Mouse (Mus musculus): ENCODE results near the gene Mfrp. TPM values are rescaled to one million over a fixed set of nuclear protein-coding genes. Genes with fewer than 3 reads are reported as not detected.
"Not testable (repeated sequence)": the region's sequence is repeated elsewhere in the genome, so short reads cannot be mapped to it uniquely, and the experiment has no call there.

Mfrp gene
- polyA plus RNA-seq, 1 experiment from 2014 or later = not detected

GRCm38 (mm10) chr9:44107110-44107509 is 5.6 kb downstream of the Mfrp start, which contains the start of gene C1qtnf5:
TSS of gene C1qtnf5 (plus strand) at chr9:44107245.
- Histone ChIP-seq H3K4me1 (replicated peaks) (peaks cover 51% of the 10 kb centered on the region), H3K4me3 (replicated peaks) (no peak within 1 kb of the TSS), H3K27me3 (no peaks in the 10 kb centered on the region), H3K9ac (no peak within 1 kb of the TSS), H3K4me2 (0 out of 2 replicates have a peak within 1 kb of the TSS, but pooled peaks have one; percentile 2), H3K36me3 (peaks cover 58% of the 10 kb centered on the region), H3K27ac (no peak within 1 kb of the TSS; the same call in 1 of the 2 replicates), H3K9me3 (replicated peaks) (no peaks in the 10 kb centered on the region)
- WGBS (ENCODE audit: insufficient replicate concordance) = 80% methylated on average over 8 of the region's 8 CpGs
- ATAC-seq (ENCODE audit: low read depth) = no peak
- no peak for DNase-seq

GRCm38 (mm10) chr9:44107557-44108179 is 6.1 kb downstream of the Mfrp start:
- Histone ChIP-seq H3K9ac (no peak overlapping the region), H3K4me3 (replicated peaks) (no peak overlapping the region), H3K9me3 (replicated peaks) (no peaks in the 10 kb centered on the region), H3K36me3 (peaks cover 58% of the 10 kb centered on the region), H3K27me3 (no peaks in the 10 kb centered on the region), H3K4me2 (0 out of 2 replicates have a peak overlapping the region, but pooled peaks have one; percentile 2), H3K4me1 (replicated peaks) (peaks cover 53% of the 10 kb centered on the region), H3K27ac (no peak overlapping the region)
- DNase-seq = no peak
- ATAC-seq (ENCODE audit: low read depth) = no peak
- WGBS (ENCODE audit: insufficient replicate concordance) = 70% methylated on average over 25 of the region's 25 CpGs

GRCm38 (mm10) chr9:44108269-44109055 is 6.9 kb downstream of the Mfrp start:
- 0 out of 2 replicates have a peak overlapping the region, but pooled peaks have one; percentile 28 for H3K4me3 ChIP-seq (replicated peaks)
- WGBS (ENCODE audit: insufficient replicate concordance) = 84% methylated on average over 31 of the region's 31 CpGs

GRCm38 (mm10) chr9:44109360-44110095 is 8.0 kb downstream of the Mfrp start:
- Histone ChIP-seq H3K4me3 (replicated peaks) (peak overlapping the region; percentile 28), H3K9ac (peak overlapping the region; percentile 32; the same call in 1 of the 2 replicates), H3K27me3 (no peaks in the 10 kb centered on the region), H3K27ac (no peak overlapping the region; the same call in 1 of the 2 replicates), H3K9me3 (replicated peaks) (no peaks in the 10 kb centered on the region), H3K36me3 (peaks cover 54% of the 10 kb centered on the region), H3K4me1 (replicated peaks) (peaks cover 63% of the 10 kb centered on the region), H3K4me2 (peak overlapping the region; percentile 49)
- ATAC-seq (ENCODE audit: low read depth) = no peak
- WGBS (ENCODE audit: insufficient replicate concordance) = 31% methylated on average over 9 of the region's 9 CpGs
- DNase-seq = peak; percentile 68

More at GRCm38 (mm10) chr9:44108269-44109055, 6.9 kb downstream of the Mfrp start:
- no peaks in the 10 kb centered on the region for H3K27me3 ChIP-seq
- DNase-seq (no peak), ATAC-seq (ENCODE audit: low read depth) (no peak)
- H3K27ac ChIP-seq = no peak overlapping the region; the same call in 1 of the 2 replicates
- H3K4me2 ChIP-seq = peak overlapping the region; percentile 49; the same call in 1 of the 2 replicates
- peaks cover 53% of the 10 kb centered on the region for H3K4me1 ChIP-seq (replicated peaks)
- H3K9ac ChIP-seq = peak overlapping the region; percentile 7; the same call in 1 of the 2 replicates
- H3K36me3 ChIP-seq = peaks cover 58% of the 10 kb centered on the region
- H3K9me3 ChIP-seq (replicated peaks) = no peaks in the 10 kb centered on the region

GRCm38 (mm10) chr9:44111909-44112308 is 10.4 kb downstream of the Mfrp start:
- peaks cover 62% of the 10 kb centered on the region for H3K4me1 ChIP-seq (replicated peaks)
- ATAC-seq (ENCODE audit: low read depth); H3K9me3 ChIP-seq (replicated peaks); DNase-seq; H3K27ac ChIP-seq; H3K27me3 ChIP-seq: not testable (repeated sequence)
- H3K9ac ChIP-seq = peak overlapping the region; percentile 89
- H3K36me3 ChIP-seq = peaks cover 36% of the 10 kb centered on the region
- 72% methylated on average over 9 of the region's 12 CpGs for WGBS (ENCODE audit: insufficient replicate concordance)
- peak overlapping the region; percentile 83 for H3K4me3 ChIP-seq (replicated peaks)
- H3K4me2 ChIP-seq = peak overlapping the region; percentile 72

GRCm38 (mm10) chr9:44113105-44113789 is 11.7 kb downstream of the Mfrp start, which contains the start of the genes Gm49380 and Rnf26:
TSS of gene Gm49380 (minus strand) at chr9:44113500.
TSS of gene Rnf26 (minus strand) at chr9:44113517.
- WGBS (ENCODE audit: insufficient replicate concordance) = under 1% methylated on average over 51 of the region's 51 CpGs
- Histone ChIP-seq H3K27me3 (no peaks in the 10 kb centered on the region), H3K4me2 (peak within 1 kb of the TSS; percentile 72), H3K36me3 (peaks cover 23% of the 10 kb centered on the region), H3K4me3 (replicated peaks) (peak within 1 kb of the TSS; percentile 83), H3K9ac (peak within 1 kb of the TSS; percentile 89), H3K9me3 (replicated peaks) (no peaks in the 10 kb centered on the region), H3K27ac (peak within 1 kb of the TSS; percentile 81), H3K4me1 (replicated peaks) (peaks cover 49% of the 10 kb centered on the region)
- DNase-seq = peak; percentile 94
- ATAC-seq (ENCODE audit: low read depth) = peak; percentile 92

- Histone ChIP-seq H3K9me3 (replicated peaks) (no peaks in the 10 kb centered on the region), H3K36me3 (peaks cover 14% of the 10 kb centered on the region), H3K27ac (0 out of 2 replicates have a peak overlapping the region, but pooled peaks have one; percentile 1), H3K27me3 (no peaks in the 10 kb centered on the region), H3K4me3 (replicated peaks) (no peak overlapping the region), H3K9ac (no peak overlapping the region), H3K4me1 (replicated peaks) (peaks cover 37% of the 10 kb centered on the region), H3K4me2 (no peak overlapping the region)
- WGBS (ENCODE audit: insufficient replicate concordance) = 67% methylated on average over 2 of the region's 2 CpGs
- ATAC-seq (ENCODE audit: low read depth) = no peak
- no peak for DNase-seq
These were observed 12.9 kb downstream of the Mfrp start for GRCm38 (mm10) chr9:44114453-44114852.

- ATAC-seq (ENCODE audit: low read depth) (no peak), DNase-seq (no peak)
- H3K27ac ChIP-seq = 0 out of 2 replicates have a peak overlapping the region, but pooled peaks have one; percentile 19
- peaks cover 25% of the 10 kb centered on the region for H3K4me1 ChIP-seq (replicated peaks)
- peaks cover 3% of the 10 kb centered on the region for H3K36me3 ChIP-seq
- 80% methylated on average over 9 of the region's 9 CpGs for WGBS (ENCODE audit: insufficient replicate concordance)
- H3K9ac ChIP-seq = no peak overlapping the region
- H3K9me3 ChIP-seq (replicated peaks) = no peaks in the 10 kb centered on the region
- no peak overlapping the region for H3K4me3 ChIP-seq (replicated peaks)
- H3K27me3 ChIP-seq = no peaks in the 10 kb centered on the region
- H3K4me2 ChIP-seq = no peak overlapping the region
These were observed 14.1 kb downstream of the Mfrp start for GRCm38 (mm10) chr9:44115599-44115998.

- ATAC-seq (ENCODE audit: low read depth) = no peak
- 61% methylated on average over 4 of the region's 4 CpGs for WGBS (ENCODE audit: insufficient replicate concordance)
- Histone ChIP-seq H3K9ac (no peak overlapping the region), H3K9me3 (replicated peaks) (no peaks in the 10 kb centered on the region), H3K4me3 (replicated peaks) (no peak overlapping the region), H3K27ac (no peak overlapping the region), H3K36me3 (no peaks in the 10 kb centered on the region), H3K4me1 (replicated peaks) (peaks cover 21% of the 10 kb centered on the region), H3K4me2 (no peak overlapping the region), H3K27me3 (no peaks in the 10 kb centered on the region)
- DNase-seq = no peak
These were observed 14.7 kb downstream of the Mfrp start for GRCm38 (mm10) chr9:44116182-44116581.

GRCm38 (mm10) chr9:44119011-44119410 is 17.5 kb downstream of the Mfrp start:
- DNase-seq = no peak
- Histone ChIP-seq H3K27ac (no peak overlapping the region), H3K4me1 (replicated peaks) (peaks cover 9% of the 10 kb centered on the region), H3K9ac (no peak overlapping the region), H3K36me3 (no peaks in the 10 kb centered on the region), H3K4me2 (no peak overlapping the region), H3K27me3 (no peaks in the 10 kb centered on the region), H3K4me3 (replicated peaks) (no peak overlapping the region), H3K9me3 (replicated peaks) (no peaks in the 10 kb centered on the region)
- WGBS (ENCODE audit: insufficient replicate concordance) = 43% methylated on average over 5 of the region's 5 CpGs
- no peak for ATAC-seq (ENCODE audit: low read depth)
